Mouse (Mus musculus) kidney, adult 2 months (tissue): Measurements from ENCODE around the gene Aen.

Source experiments
- CTCF ChIP-seq: fragments of 200-500 bp; conservative IDR thresholded peaks from 2 replicates; pipeline ENCODE4 v1.5.1; 2011; ENCODE audit warnings: low read depth, mild to moderate bottlenecking, control low read depth, low read length, moderate library complexity, mixed read lengths; ENCODE audit not compliant: insufficient read depth, insufficient read length
- POLR2A ChIP-seq: fragments of 200-500 bp; IDR thresholded peaks from one replicate; pipeline ENCODE4 v1.6.1; 2011; ENCODE audit warnings: low read depth, low read length, control low read depth

GRCm38 (mm10) chr7:78846737-78847434, 48.8 kb upstream of the Aen start, which contains the start of gene Det1:
- TF ChIP-seq CTCF, result peak; percentile 91
- TF ChIP-seq POLR2A, result peak; percentile 14
